Mouse (Mus musculus): Measurements from ENCODE around the gene Spred2. TPM values are rescaled to one million over a fixed set of nuclear protein-coding genes. Genes with fewer than 3 reads are reported as not detected.

Spred2 gene
- polyA plus RNA-seq, 1 experiment from 2014 or later, result 12.3 TPM

- peak overlapping the region; percentile 69 for H3K9ac ChIP-seq (ENCODE audit: low read depth, low read length)
- H3K27me3 ChIP-seq (ENCODE audit: control insufficient read depth, insufficient read depth, low read length), result no peaks in the 10 kb centered on the region
- peak; percentile 64 for ATAC-seq (ENCODE audit: low FRiP score, low TSS enrichment)
- H3K4me2 ChIP-seq (replicated peaks; ENCODE audit: low read depth, low read length), result peak overlapping the region; percentile 92
- H3K4me3 ChIP-seq (ENCODE audit: low read length), result peak overlapping the region; percentile 65
- H3K36me3 ChIP-seq (ENCODE audit: control insufficient read depth, insufficient read depth, low read length), result no peaks in the 10 kb centered on the region
- WGBS, result under 1% methylated on average over 70 of the region's 70 CpGs
- peaks cover 8% of the 10 kb centered on the region; the same call in 1 of the 2 replicates for H3K4me1 ChIP-seq (ENCODE audit: control insufficient read depth, insufficient read depth, low read length)
- H3K27ac ChIP-seq (ENCODE audit: low read depth, low read length), result peak overlapping the region; percentile 96
- H3K9me3 ChIP-seq (ENCODE audit: control insufficient read depth, low read length), result no peaks in the 10 kb centered on the region
Observed at GRCm38 (mm10) chr11:19919785-19920671, 4.1 kb upstream of the Spred2 start.

GRCm38 (mm10) chr11:19921723-19922122 is 2.5 kb upstream of the Spred2 start:
- H3K27ac ChIP-seq (ENCODE audit: low read depth, low read length), result no peak overlapping the region
- H3K9me3 ChIP-seq (ENCODE audit: control insufficient read depth, low read length), result no peaks in the 10 kb centered on the region
- no peak for ATAC-seq (ENCODE audit: low FRiP score, low TSS enrichment)
- no peak overlapping the region for H3K4me3 ChIP-seq (ENCODE audit: low read length)
- H3K27me3 ChIP-seq (ENCODE audit: control insufficient read depth, insufficient read depth, low read length), result no peaks in the 10 kb centered on the region
- H3K9ac ChIP-seq (ENCODE audit: low read depth, low read length), result no peak overlapping the region
- H3K4me1 ChIP-seq (ENCODE audit: control insufficient read depth, insufficient read depth, low read length), result peaks cover 15% of the 10 kb centered on the region; the same call in 1 of the 2 replicates
- H3K36me3 ChIP-seq (ENCODE audit: control insufficient read depth, insufficient read depth, low read length), result no peaks in the 10 kb centered on the region
- 94% methylated on average over 1 of the region's 1 CpGs for WGBS
- H3K4me2 ChIP-seq (replicated peaks; ENCODE audit: low read depth, low read length), result no peak overlapping the region

GRCm38 (mm10) chr11:19922208-19922607 is 2.0 kb upstream of the Spred2 start:
- no peaks in the 10 kb centered on the region for H3K9me3 ChIP-seq (ENCODE audit: control insufficient read depth, low read length)
- H3K9ac ChIP-seq (ENCODE audit: low read depth, low read length), result no peak overlapping the region
- no peak overlapping the region for H3K4me3 ChIP-seq (ENCODE audit: low read length)
- WGBS, result 93% methylated on average over 4 of the region's 4 CpGs
- H3K27me3 ChIP-seq (ENCODE audit: control insufficient read depth, insufficient read depth, low read length), result no peaks in the 10 kb centered on the region
- H3K36me3 ChIP-seq (ENCODE audit: control insufficient read depth, insufficient read depth, low read length), result no peaks in the 10 kb centered on the region
- no peak overlapping the region for H3K27ac ChIP-seq (ENCODE audit: low read depth, low read length)
- H3K4me2 ChIP-seq (replicated peaks; ENCODE audit: low read depth, low read length), result no peak overlapping the region
- ATAC-seq (ENCODE audit: low FRiP score, low TSS enrichment), result no peak
- peaks cover 16% of the 10 kb centered on the region; the same call in 1 of the 2 replicates for H3K4me1 ChIP-seq (ENCODE audit: control insufficient read depth, insufficient read depth, low read length)

GRCm38 (mm10) chr11:19924757-19925148 is 578 bp downstream of the Spred2 start:
- Histone ChIP-seq H3K4me1 (ENCODE audit: control insufficient read depth, insufficient read depth, low read length) (peaks cover 15% of the 10 kb centered on the region), H3K27me3 (ENCODE audit: control insufficient read depth, insufficient read depth, low read length) (no peaks in the 10 kb centered on the region), H3K4me2 (replicated peaks; ENCODE audit: low read depth, low read length) (peak overlapping the region; percentile 52), H3K36me3 (ENCODE audit: control insufficient read depth, insufficient read depth, low read length) (no peaks in the 10 kb centered on the region), H3K9ac (ENCODE audit: low read depth, low read length) (peak overlapping the region; percentile 93), H3K4me3 (ENCODE audit: low read length) (peak overlapping the region; percentile 95), H3K9me3 (ENCODE audit: control insufficient read depth, low read length) (no peaks in the 10 kb centered on the region), H3K27ac (ENCODE audit: low read depth, low read length) (peak overlapping the region; percentile 97)
- under 1% methylated on average over 28 of the region's 29 CpGs for WGBS
- ATAC-seq (ENCODE audit: low FRiP score, low TSS enrichment), result peak; percentile 8; the same call in 1 of the 2 replicates

GRCm38 (mm10) chr11:19925149-19925975 is 1.2 kb downstream of the Spred2 start:
- H3K27ac ChIP-seq (ENCODE audit: low read depth, low read length), result peak overlapping the region; percentile 97
- under 1% methylated on average over 75 of the region's 75 CpGs for WGBS
- H3K4me3 ChIP-seq (ENCODE audit: low read length), result peak overlapping the region; percentile 95
- peak; percentile 63 for ATAC-seq (ENCODE audit: low FRiP score, low TSS enrichment)
- H3K36me3 ChIP-seq (ENCODE audit: control insufficient read depth, insufficient read depth, low read length), result no peaks in the 10 kb centered on the region
- H3K27me3 ChIP-seq (ENCODE audit: control insufficient read depth, insufficient read depth, low read length), result no peaks in the 10 kb centered on the region
- peak overlapping the region; percentile 93 for H3K9ac ChIP-seq (ENCODE audit: low read depth, low read length)
- peak overlapping the region; percentile 52 for H3K4me2 ChIP-seq (replicated peaks; ENCODE audit: low read depth, low read length)
- H3K4me1 ChIP-seq (ENCODE audit: control insufficient read depth, insufficient read depth, low read length), result peaks cover 19% of the 10 kb centered on the region
- H3K9me3 ChIP-seq (ENCODE audit: control insufficient read depth, low read length), result no peaks in the 10 kb centered on the region

GRCm38 (mm10) chr11:19925976-19926842 is 2.0 kb downstream of the Spred2 start:
- peak overlapping the region; percentile 52 for H3K4me2 ChIP-seq (replicated peaks; ENCODE audit: low read depth, low read length)
- H3K9me3 ChIP-seq (ENCODE audit: control insufficient read depth, low read length), result no peaks in the 10 kb centered on the region
- WGBS, result 4% methylated on average over 15 of the region's 15 CpGs
- H3K4me3 ChIP-seq (ENCODE audit: low read length), result peak overlapping the region; percentile 95
- peaks cover 19% of the 10 kb centered on the region for H3K4me1 ChIP-seq (ENCODE audit: control insufficient read depth, insufficient read depth, low read length)
- H3K27me3 ChIP-seq (ENCODE audit: control insufficient read depth, insufficient read depth, low read length), result no peaks in the 10 kb centered on the region
- H3K36me3 ChIP-seq (ENCODE audit: control insufficient read depth, insufficient read depth, low read length), result no peaks in the 10 kb centered on the region
- ATAC-seq (ENCODE audit: low FRiP score, low TSS enrichment), result peak; percentile 25
- peak overlapping the region; percentile 93; the same call in 1 of the 2 replicates for H3K9ac ChIP-seq (ENCODE audit: low read depth, low read length)
- peak overlapping the region; percentile 97 for H3K27ac ChIP-seq (ENCODE audit: low read depth, low read length)

GRCm38 (mm10) chr11:19926843-19927120 is 2.6 kb downstream of the Spred2 start:
- ATAC-seq (ENCODE audit: low FRiP score, low TSS enrichment), result no peak
- Histone ChIP-seq H3K4me2 (replicated peaks; ENCODE audit: low read depth, low read length) (peak overlapping the region; percentile 52; the same call in 1 of the 2 replicates), H3K9me3 (ENCODE audit: control insufficient read depth, low read length) (no peaks in the 10 kb centered on the region), H3K36me3 (ENCODE audit: control insufficient read depth, insufficient read depth, low read length) (no peaks in the 10 kb centered on the region), H3K4me1 (ENCODE audit: control insufficient read depth, insufficient read depth, low read length) (peaks cover 19% of the 10 kb centered on the region), H3K27ac (ENCODE audit: low read depth, low read length) (no peak overlapping the region), H3K9ac (ENCODE audit: low read depth, low read length) (no peak overlapping the region), H3K4me3 (ENCODE audit: low read length) (0 out of 2 replicates have a peak overlapping the region, but pooled peaks have one; percentile 95), H3K27me3 (ENCODE audit: control insufficient read depth, insufficient read depth, low read length) (no peaks in the 10 kb centered on the region)
- WGBS, result 63% methylated on average over 2 of the region's 2 CpGs

GRCm38 (mm10) chr11:19928633-19929032 is 4.5 kb downstream of the Spred2 start:
- H3K4me2 ChIP-seq (replicated peaks; ENCODE audit: low read depth, low read length), result no peak overlapping the region

More at GRCm38 (mm10) chr11:19928633-19929032, 4.5 kb downstream of the Spred2 start:
- 93% methylated on average over 4 of the region's 4 CpGs for WGBS
- Histone ChIP-seq H3K27me3 (ENCODE audit: control insufficient read depth, insufficient read depth, low read length) (no peaks in the 10 kb centered on the region), H3K36me3 (ENCODE audit: control insufficient read depth, insufficient read depth, low read length) (no peaks in the 10 kb centered on the region), H3K4me3 (ENCODE audit: low read length) (no peak overlapping the region), H3K27ac (ENCODE audit: low read depth, low read length) (no peak overlapping the region), H3K4me1 (ENCODE audit: control insufficient read depth, insufficient read depth, low read length) (peaks cover 16% of the 10 kb centered on the region), H3K9ac (ENCODE audit: low read depth, low read length) (no peak overlapping the region), H3K9me3 (ENCODE audit: control insufficient read depth, low read length) (no peaks in the 10 kb centered on the region)
- ATAC-seq (ENCODE audit: low FRiP score, low TSS enrichment), result no peak
